Mouse (Mus musculus) spleen, adult 18-20 months (tissue): ENCODE measurements around the gene Atp13a1.

ENCODE experiments used
- DNase-seq, 2 experiments: peaks; one replicate each; pipeline ENCODE4 v3.0.0; 2022; ENCODE audit warnings: mixed read lengths in 2 of 2

Gene Atp13a1

GRCm38 (mm10) chr8:69801796-69802195, 10.8 kb downstream of the Atp13a1 start:
- no peak for DNase-seq

- DNase-seq, result no peak
Measured at GRCm38 (mm10) chr8:69802216-69802615, 11.3 kb downstream of the Atp13a1 start.

- peak in 1 of 2 experiments; percentile 4 for DNase-seq
Measured at GRCm38 (mm10) chr8:69803366-69803765, 12.4 kb downstream of the Atp13a1 start.

- DNase-seq, result peak in 1 of 2 experiments; percentile 1
Measured at GRCm38 (mm10) chr8:69804537-69804936, 13.6 kb downstream of the Atp13a1 start.

- DNase-seq, result peak in 1 of 2 experiments; percentile 3
Measured at GRCm38 (mm10) chr8:69805086-69805485, 14.1 kb downstream of the Atp13a1 start.

GRCm38 (mm10) chr8:69805491-69805890, 14.5 kb downstream of the Atp13a1 start:
- peak in 1 of 2 experiments; percentile 4 for DNase-seq

- DNase-seq, result no peak
Measured at GRCm38 (mm10) chr8:69807236-69807635, 16.3 kb downstream of the Atp13a1 start.

GRCm38 (mm10) chr8:69808094-69808863, 17.3 kb downstream of the Atp13a1 start, which contains the start of gene Gmip:
Gene Gmip (plus strand): TSS chr8:69808679.
- peak; percentile 87 to 96 for DNase-seq

- DNase-seq, result peak; percentile 63 to 64
Measured at GRCm38 (mm10) chr8:69808864-69809403, 18.0 kb downstream of the Atp13a1 start.

- no peak for DNase-seq
Measured at GRCm38 (mm10) chr8:69809820-69810219, 18.9 kb downstream of the Atp13a1 start.

- no peak for DNase-seq
Measured at GRCm38 (mm10) chr8:69814881-69815280, 23.9 kb downstream of the Atp13a1 start.

- no peak for DNase-seq
Measured at GRCm38 (mm10) chr8:69815396-69815795, 24.4 kb downstream of the Atp13a1 start.

- DNase-seq, result no peak
Measured at GRCm38 (mm10) chr8:69820466-69820865, 29.5 kb downstream of the Atp13a1 start.

GRCm38 (mm10) chr8:69821971-69822385, 31.0 kb downstream of the Atp13a1 start:
- DNase-seq, result no peak

GRCm38 (mm10) chr8:69822386-69823191, 31.6 kb downstream of the Atp13a1 start, which contains the start of gene Lpar2:
Gene Lpar2 (plus strand): TSS chr8:69822429.
- peak; percentile 76 to 78 for DNase-seq

GRCm38 (mm10) chr8:69826371-69826770, 35.4 kb downstream of the Atp13a1 start:
- no peak for DNase-seq

GRCm38 (mm10) chr8:69832298-69832853, 41.4 kb downstream of the Atp13a1 start, which contains the start of gene Pbx4:
Gene Pbx4 (plus strand): TSS chr8:69832491.
- peak; percentile 88 to 91 for DNase-seq

GRCm38 (mm10) chr8:69837057-69837682, 46.2 kb downstream of the Atp13a1 start:
- no peak for DNase-seq

GRCm38 (mm10) chr8:69847167-69848065, 56.5 kb downstream of the Atp13a1 start:
- no peak for DNase-seq

- DNase-seq, result no peak
Measured at GRCm38 (mm10) chr8:69848951-69849350, 58.0 kb downstream of the Atp13a1 start.

- no peak for DNase-seq
Measured at GRCm38 (mm10) chr8:69849899-69850298, 58.9 kb downstream of the Atp13a1 start.
